Mouse (Mus musculus): ENCODE measurements around the gene Synrg. TPM values are rescaled to one million over a fixed set of nuclear protein-coding genes. Genes with fewer than 3 reads are reported as not detected.

The Synrg gene
- polyA plus RNA-seq, 1 experiment: 4.8 TPM

DNA sequence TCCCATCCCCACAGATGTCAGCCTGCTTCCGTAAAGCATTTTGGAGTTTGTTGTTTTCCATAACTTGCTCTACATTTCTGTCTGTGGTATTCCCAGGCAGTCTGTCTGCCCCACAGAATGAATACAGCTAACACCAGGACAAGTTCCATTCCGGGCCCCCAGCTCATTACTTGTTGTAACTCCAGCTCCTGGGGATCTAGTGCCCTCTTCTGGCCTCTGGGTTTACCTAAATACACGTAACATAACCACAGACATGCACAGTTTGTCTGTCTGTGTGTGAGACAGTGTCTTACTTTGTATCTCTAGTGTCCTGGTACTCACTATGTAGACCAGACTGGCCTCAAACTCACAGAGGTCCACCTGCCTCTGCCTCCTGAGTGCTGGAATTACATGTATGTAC, 37.0 kb downstream of the Synrg start:
- Histone ChIP-seq H3K79me3 (ENCODE audit: low read depth) (no peaks in the 10 kb centered on the region), H3K4me3 (ENCODE audit: insufficient read depth, poor library complexity, severe bottlenecking) (no peak overlapping the region), H3ac (ENCODE audit: control insufficient read depth, insufficient read length, low read depth) (no peak overlapping the region), H3K79me2 (ENCODE audit: control insufficient read depth, insufficient read depth) (no peaks in the 10 kb centered on the region), H3K36me3 (ENCODE audit: control insufficient read depth, insufficient read depth) (peaks cover 3% of the 10 kb centered on the region), H3K27me3 (ENCODE audit: control insufficient read depth, insufficient read depth, insufficient read length) (no peaks in the 10 kb centered on the region)
- TF ChIP-seq USF1 (IDR thresholded peaks at IDR 0.05; ENCODE audit: low read depth): no peak
- no peak for TF ChIP-seq FOSL1 (IDR thresholded peaks at IDR 0.05; ENCODE audit: insufficient read depth, low read length, poor library complexity, severe bottlenecking)
- TF ChIP-seq MAX (IDR thresholded peaks at IDR 0.05): no peak
- TF ChIP-seq MYOD1 (IDR thresholded peaks at IDR 0.05; ENCODE audit: control insufficient read depth, insufficient read length, low read depth): no peak
- TF ChIP-seq CTCF (IDR thresholded peaks at IDR 0.05; ENCODE audit: control insufficient read depth, insufficient read depth, insufficient read length): no peak
- no peak for TF ChIP-seq CEBPB (IDR thresholded peaks at IDR 0.05; ENCODE audit: low read depth)
- TF ChIP-seq MYOG (IDR thresholded peaks at IDR 0.05; ENCODE audit: control insufficient read depth, extremely low read depth, insufficient read length): no peak

DNA sequence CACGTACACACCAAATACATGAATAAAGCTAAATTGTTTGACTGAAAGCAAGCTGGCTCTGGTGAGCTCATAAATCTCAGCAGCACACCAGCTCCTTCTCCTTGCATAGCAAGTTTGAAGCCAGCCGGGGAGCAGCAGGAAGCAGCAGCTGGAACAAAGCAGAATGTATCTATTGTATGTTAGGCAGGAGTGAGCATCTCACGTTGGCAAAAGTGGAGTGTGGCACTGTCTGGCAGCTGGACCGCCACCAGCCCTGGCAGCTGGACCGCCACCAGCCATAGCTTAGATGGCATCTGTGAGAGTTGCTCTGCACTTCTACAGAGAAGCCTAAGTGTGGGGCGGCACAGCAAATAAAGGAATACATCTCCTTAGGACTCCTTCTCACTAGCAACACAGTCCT, 39.8 kb downstream of the Synrg start:
- Histone ChIP-seq H3ac (ENCODE audit: control insufficient read depth, insufficient read length, low read depth) (no peak overlapping the region), H3K4me3 (ENCODE audit: insufficient read depth, poor library complexity, severe bottlenecking) (no peak overlapping the region), H3K36me3 (ENCODE audit: control insufficient read depth, insufficient read depth) (peaks cover 11% of the 10 kb centered on the region), H3K79me2 (ENCODE audit: control insufficient read depth, insufficient read depth) (no peaks in the 10 kb centered on the region), H3K27me3 (ENCODE audit: control insufficient read depth, insufficient read depth, insufficient read length) (no peaks in the 10 kb centered on the region), H3K79me3 (ENCODE audit: low read depth) (no peaks in the 10 kb centered on the region)
- no peak for TF ChIP-seq FOSL1 (IDR thresholded peaks at IDR 0.05; ENCODE audit: insufficient read depth, low read length, poor library complexity, severe bottlenecking)
- no peak for TF ChIP-seq USF1 (IDR thresholded peaks at IDR 0.05; ENCODE audit: low read depth)
- no peak for TF ChIP-seq MAX (IDR thresholded peaks at IDR 0.05)
- TF ChIP-seq CTCF (IDR thresholded peaks at IDR 0.05; ENCODE audit: control insufficient read depth, insufficient read depth, insufficient read length): no peak
- TF ChIP-seq CEBPB (IDR thresholded peaks at IDR 0.05; ENCODE audit: low read depth): no peak
- no peak for TF ChIP-seq MYOD1 (IDR thresholded peaks at IDR 0.05; ENCODE audit: control insufficient read depth, insufficient read length, low read depth)
- TF ChIP-seq MYOG (IDR thresholded peaks at IDR 0.05; ENCODE audit: control insufficient read depth, extremely low read depth, insufficient read length): no peak

DNA sequence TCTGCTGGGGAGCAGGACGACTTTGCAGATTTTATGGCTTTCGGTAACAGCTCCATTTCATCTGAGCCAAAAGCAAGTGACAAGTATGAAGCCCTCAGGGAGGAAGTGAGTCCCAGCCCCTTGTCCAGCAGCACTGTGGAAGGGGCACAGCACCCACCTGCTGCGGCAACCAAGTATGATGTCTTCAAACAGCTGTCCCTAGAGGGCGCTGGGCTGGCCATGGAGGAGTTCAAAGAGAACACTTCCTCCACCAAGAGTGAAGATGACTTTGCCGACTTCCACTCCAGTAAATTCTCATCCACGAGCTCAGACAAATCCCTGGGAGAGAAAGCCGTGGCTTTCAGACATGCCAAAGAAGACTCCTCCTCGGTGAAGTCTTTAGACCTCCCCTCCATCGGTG, 44.8 kb downstream of the Synrg start:
- Histone ChIP-seq H3K36me3 (ENCODE audit: control insufficient read depth, insufficient read depth) (peaks cover 15% of the 10 kb centered on the region), H3K4me3 (ENCODE audit: insufficient read depth, poor library complexity, severe bottlenecking) (no peak overlapping the region), H3K79me3 (ENCODE audit: low read depth) (no peaks in the 10 kb centered on the region), H3K27me3 (ENCODE audit: control insufficient read depth, insufficient read depth, insufficient read length) (no peaks in the 10 kb centered on the region), H3K79me2 (ENCODE audit: control insufficient read depth, insufficient read depth) (no peaks in the 10 kb centered on the region), H3ac (ENCODE audit: control insufficient read depth, insufficient read length, low read depth) (no peak overlapping the region)
- TF ChIP-seq MYOD1 (IDR thresholded peaks at IDR 0.05; ENCODE audit: control insufficient read depth, insufficient read length, low read depth) (no peak), MAX (IDR thresholded peaks at IDR 0.05) (no peak), FOSL1 (IDR thresholded peaks at IDR 0.05; ENCODE audit: insufficient read depth, low read length, poor library complexity, severe bottlenecking) (no peak), CEBPB (IDR thresholded peaks at IDR 0.05; ENCODE audit: low read depth) (no peak), CTCF (IDR thresholded peaks at IDR 0.05; ENCODE audit: control insufficient read depth, insufficient read depth, insufficient read length) (no peak), USF1 (IDR thresholded peaks at IDR 0.05; ENCODE audit: low read depth) (no peak), MYOG (IDR thresholded peaks at IDR 0.05; ENCODE audit: control insufficient read depth, extremely low read depth, insufficient read length) (no peak)

DNA sequence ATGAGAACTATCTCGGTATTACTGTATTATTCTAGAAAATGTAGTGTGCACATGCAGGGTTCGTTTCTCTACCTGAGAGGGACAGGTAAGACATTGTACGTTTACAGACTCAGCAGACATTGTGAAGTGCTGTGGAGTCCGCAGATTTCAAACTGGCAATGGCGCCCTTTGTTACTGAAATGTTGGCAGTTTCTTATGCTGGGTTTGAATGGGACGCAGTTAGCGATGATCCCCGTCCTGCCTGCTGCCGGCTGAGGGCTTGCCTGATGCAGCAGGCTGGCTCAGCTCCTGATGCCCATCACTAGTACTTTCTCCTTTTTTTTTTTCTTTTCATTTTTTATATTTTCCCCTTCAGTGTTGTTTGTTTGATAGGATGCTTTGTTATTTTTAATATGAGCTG, 46.2 kb downstream of the Synrg start:
- Histone ChIP-seq H3K4me3 (ENCODE audit: insufficient read depth, poor library complexity, severe bottlenecking) (no peak overlapping the region), H3K79me2 (ENCODE audit: control insufficient read depth, insufficient read depth) (no peaks in the 10 kb centered on the region), H3K79me3 (ENCODE audit: low read depth) (no peaks in the 10 kb centered on the region), H3K36me3 (ENCODE audit: control insufficient read depth, insufficient read depth) (peaks cover 15% of the 10 kb centered on the region), H3K27me3 (ENCODE audit: control insufficient read depth, insufficient read depth, insufficient read length) (no peaks in the 10 kb centered on the region), H3ac (ENCODE audit: control insufficient read depth, insufficient read length, low read depth) (no peak overlapping the region)
- TF ChIP-seq FOSL1 (IDR thresholded peaks at IDR 0.05; ENCODE audit: insufficient read depth, low read length, poor library complexity, severe bottlenecking) (no peak), MAX (IDR thresholded peaks at IDR 0.05) (no peak), MYOG (IDR thresholded peaks at IDR 0.05; ENCODE audit: control insufficient read depth, extremely low read depth, insufficient read length) (no peak), USF1 (IDR thresholded peaks at IDR 0.05; ENCODE audit: low read depth) (no peak), CTCF (IDR thresholded peaks at IDR 0.05; ENCODE audit: control insufficient read depth, insufficient read depth, insufficient read length) (no peak), CEBPB (IDR thresholded peaks at IDR 0.05; ENCODE audit: low read depth) (no peak), MYOD1 (IDR thresholded peaks at IDR 0.05; ENCODE audit: control insufficient read depth, insufficient read length, low read depth) (no peak)

DNA sequence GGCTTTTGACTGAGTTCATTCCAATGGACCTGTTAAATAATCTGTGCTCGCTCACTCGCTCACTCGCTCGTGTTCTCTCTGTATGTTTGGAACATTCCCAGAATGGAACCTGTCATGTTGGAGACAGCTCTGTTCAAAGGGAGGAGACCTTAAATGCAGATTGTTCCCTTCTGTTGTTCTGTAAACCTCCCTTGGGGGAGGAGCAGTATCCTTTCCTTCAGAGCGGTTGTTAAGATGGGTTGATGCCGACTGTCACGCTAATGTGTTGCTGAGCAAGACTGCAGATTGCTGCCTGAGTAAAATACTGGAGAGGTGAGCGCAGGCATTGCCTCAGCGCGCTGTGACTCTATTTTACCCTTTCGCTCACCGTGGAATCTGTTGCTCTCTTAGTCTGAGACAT, 46.8 kb downstream of the Synrg start:
- H3K79me2 ChIP-seq (ENCODE audit: control insufficient read depth, insufficient read depth): no peaks in the 10 kb centered on the region
- H3ac ChIP-seq (ENCODE audit: control insufficient read depth, insufficient read length, low read depth): no peak overlapping the region
- TF ChIP-seq FOSL1 (IDR thresholded peaks at IDR 0.05; ENCODE audit: insufficient read depth, low read length, poor library complexity, severe bottlenecking) (no peak), MYOG (IDR thresholded peaks at IDR 0.05; ENCODE audit: control insufficient read depth, extremely low read depth, insufficient read length) (no peak), USF1 (IDR thresholded peaks at IDR 0.05; ENCODE audit: low read depth) (no peak), MYOD1 (IDR thresholded peaks at IDR 0.05; ENCODE audit: control insufficient read depth, insufficient read length, low read depth) (no peak), MAX (IDR thresholded peaks at IDR 0.05) (no peak), CEBPB (IDR thresholded peaks at IDR 0.05; ENCODE audit: low read depth) (no peak), CTCF (IDR thresholded peaks at IDR 0.05; ENCODE audit: control insufficient read depth, insufficient read depth, insufficient read length) (no peak)
- no peaks in the 10 kb centered on the region for H3K27me3 ChIP-seq (ENCODE audit: control insufficient read depth, insufficient read depth, insufficient read length)
- H3K36me3 ChIP-seq (ENCODE audit: control insufficient read depth, insufficient read depth): peaks cover 15% of the 10 kb centered on the region
- H3K4me3 ChIP-seq (ENCODE audit: insufficient read depth, poor library complexity, severe bottlenecking): no peak overlapping the region
- no peaks in the 10 kb centered on the region for H3K79me3 ChIP-seq (ENCODE audit: low read depth)

DNA sequence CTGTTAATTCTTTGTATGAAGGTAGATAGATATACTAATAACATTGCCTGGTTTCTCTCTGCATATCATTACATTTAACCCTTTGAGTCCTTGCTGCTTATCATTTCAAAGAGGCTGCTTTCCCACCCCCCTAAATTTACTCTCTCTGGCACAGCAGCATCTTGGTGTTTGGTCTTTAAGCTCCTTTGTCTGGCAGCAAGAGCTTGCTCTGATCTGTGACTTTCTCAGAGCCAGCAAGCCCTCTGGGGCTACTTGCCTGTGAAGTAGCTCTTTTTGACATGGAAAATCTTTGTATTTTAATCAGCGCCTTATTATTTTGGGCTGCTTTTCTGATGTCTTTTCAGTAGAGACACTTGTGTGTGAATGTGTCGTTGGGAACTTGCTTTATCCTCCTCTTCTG, 47.3 kb downstream of the Synrg start:
- no peak overlapping the region for H3ac ChIP-seq (ENCODE audit: control insufficient read depth, insufficient read length, low read depth)
- no peaks in the 10 kb centered on the region for H3K79me2 ChIP-seq (ENCODE audit: control insufficient read depth, insufficient read depth)
- H3K27me3 ChIP-seq (ENCODE audit: control insufficient read depth, insufficient read depth, insufficient read length): no peaks in the 10 kb centered on the region
- TF ChIP-seq CEBPB (IDR thresholded peaks at IDR 0.05; ENCODE audit: low read depth) (no peak), CTCF (IDR thresholded peaks at IDR 0.05; ENCODE audit: control insufficient read depth, insufficient read depth, insufficient read length) (no peak), FOSL1 (IDR thresholded peaks at IDR 0.05; ENCODE audit: insufficient read depth, low read length, poor library complexity, severe bottlenecking) (no peak), MYOD1 (IDR thresholded peaks at IDR 0.05; ENCODE audit: control insufficient read depth, insufficient read length, low read depth) (no peak), MYOG (IDR thresholded peaks at IDR 0.05; ENCODE audit: control insufficient read depth, extremely low read depth, insufficient read length) (no peak), MAX (IDR thresholded peaks at IDR 0.05) (no peak), USF1 (IDR thresholded peaks at IDR 0.05; ENCODE audit: low read depth) (no peak)
- no peaks in the 10 kb centered on the region for H3K79me3 ChIP-seq (ENCODE audit: low read depth)
- peaks cover 15% of the 10 kb centered on the region for H3K36me3 ChIP-seq (ENCODE audit: control insufficient read depth, insufficient read depth)
- no peak overlapping the region for H3K4me3 ChIP-seq (ENCODE audit: insufficient read depth, poor library complexity, severe bottlenecking)
